Mouse (Mus musculus) E14TG2a.4 (cell line): Measurements from ENCODE around the gene Tmprss2.

Experiments
- CTCF ChIP-seq: conservative IDR thresholded peaks from 2 replicates; pipeline ENCODE4 v1.5.1; 2014; ENCODE audit warnings: low read length
- NANOG ChIP-seq: IDR thresholded peaks from 2 replicates; pipeline ENCODE4 v1.6.1; 2014; ENCODE audit warnings: borderline replicate concordance, low read length, mixed read lengths
- POU5F1 ChIP-seq: IDR thresholded peaks from 2 replicates; pipeline ENCODE4 v1.6.1; 2014; ENCODE audit warnings: low read length, borderline replicate concordance

GRCm38 (mm10) chr16:97622383-97622889 is 11.4 kb upstream of the Tmprss2 start:
- TF ChIP-seq CTCF (no peak), NANOG (no peak), POU5F1 (no peak)
